Mouse (Mus musculus) cortical plate, adult 2 months (tissue): ENCODE measurements at regions not wholly inside any gene's neighbourhood (a gene's known extent, or its start where the extent isn't known, plus 50 kb on each side); places are given as distances from the start of the nearest gene placed in this dataset.

Experiments
- CTCF ChIP-seq: fragments of 200-500 bp; IDR thresholded peaks from 2 replicates; pipeline ENCODE4 v1.5.1; 2011; ENCODE audit warnings: mild to moderate bottlenecking, control low read depth, low read length; ENCODE audit not compliant: insufficient read depth; ENCODE audit errors: extremely low read depth
- POLR2A ChIP-seq: fragments of 200-500 bp; IDR thresholded peaks from 2 replicates; pipeline ENCODE4 v1.6.1; 2011; ENCODE audit warnings: mild to moderate bottlenecking, low read length, control low read depth; ENCODE audit not compliant: insufficient read depth; ENCODE audit errors: extremely low read depth

DNA sequence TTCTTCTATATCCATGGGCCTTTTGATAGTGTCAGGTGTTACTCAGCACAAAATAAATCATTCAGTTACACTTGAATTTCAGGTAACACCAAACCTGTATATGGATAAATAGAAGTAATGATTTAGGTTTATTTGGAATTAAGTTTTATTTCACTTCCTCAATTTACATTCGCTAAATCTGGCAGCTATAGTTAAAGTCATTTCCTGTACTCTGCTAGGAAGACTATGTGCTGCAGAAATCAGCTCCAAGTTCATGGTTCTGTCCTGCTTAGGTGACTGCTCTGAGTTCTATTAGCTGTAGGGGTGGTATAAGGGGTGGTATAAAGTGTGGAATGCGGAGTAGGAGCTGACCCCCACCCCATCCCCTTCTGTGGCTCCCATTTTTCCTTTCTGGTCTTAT is 123.1 kb upstream of the Abcb5 start:
- no peak for TF ChIP-seq CTCF
- TF ChIP-seq POLR2A: no peak
